Mouse (Mus musculus): ENCODE results near the gene Ywhab. TPM values are rescaled to one million over a fixed set of nuclear protein-coding genes. Genes with fewer than 3 reads are reported as not detected.

The Ywhab gene
- 10 to 100 TPM; 66.1 to 76.5 (median 72.0) TPM for total RNA-seq (2022)

- DNase-seq (ENCODE audit: low spot score) = no peak
Observed at GRCm38 (mm10) chr2:163994654-163994976, at the start of gene Ywhab. TSS of gene Ywhab (plus strand) at chr2:163994960.

- no peak for DNase-seq (ENCODE audit: low spot score)
Observed at GRCm38 (mm10) chr2:163946221-163946620, 48.5 kb upstream of the Ywhab start.

GRCm38 (mm10) chr2:163947976-163948375 is 46.8 kb upstream of the Ywhab start:
- no peak for DNase-seq (ENCODE audit: low spot score)

GRCm38 (mm10) chr2:163951770-163952169 is 43.0 kb upstream of the Ywhab start:
- peak; percentile 34 for DNase-seq (ENCODE audit: low spot score)

GRCm38 (mm10) chr2:163953622-163954310 is 41.0 kb upstream of the Ywhab start:
- no peak for DNase-seq (ENCODE audit: low spot score)

GRCm38 (mm10) chr2:163964606-163965560 is 29.9 kb upstream of the Ywhab start:
- no peak for DNase-seq (ENCODE audit: low spot score)

GRCm38 (mm10) chr2:163965706-163966105 is 29.1 kb upstream of the Ywhab start:
- no peak for DNase-seq (ENCODE audit: low spot score)

- peak; percentile 44 for DNase-seq (ENCODE audit: low spot score)
Observed at GRCm38 (mm10) chr2:163968581-163968980, 26.2 kb upstream of the Ywhab start.

GRCm38 (mm10) chr2:163970326-163970725 is 24.4 kb upstream of the Ywhab start:
- no peak for DNase-seq (ENCODE audit: low spot score)

GRCm38 (mm10) chr2:163974056-163974455 is 20.7 kb upstream of the Ywhab start:
- DNase-seq (ENCODE audit: low spot score) = no peak

- no peak for DNase-seq (ENCODE audit: low spot score)
Observed at GRCm38 (mm10) chr2:163976448-163976847, 18.3 kb upstream of the Ywhab start.

GRCm38 (mm10) chr2:163987233-163987632 is 7.5 kb upstream of the Ywhab start:
- no peak for DNase-seq (ENCODE audit: low spot score)

GRCm38 (mm10) chr2:163992871-163993270 is 1.9 kb upstream of the Ywhab start:
- no peak for DNase-seq (ENCODE audit: low spot score)

- peak; percentile 96 for DNase-seq (ENCODE audit: low spot score)
Observed at GRCm38 (mm10) chr2:163994977-163995862, 460 bp downstream of the Ywhab start.

- DNase-seq (ENCODE audit: low spot score) = no peak
Observed at GRCm38 (mm10) chr2:163996275-163996674, 1.5 kb downstream of the Ywhab start.

- DNase-seq (ENCODE audit: low spot score) = no peak
Observed at GRCm38 (mm10) chr2:163996899-163997298, 2.1 kb downstream of the Ywhab start.

- DNase-seq (ENCODE audit: low spot score) = no peak
Observed at GRCm38 (mm10) chr2:163998981-163999380, 4.2 kb downstream of the Ywhab start.

- DNase-seq (ENCODE audit: low spot score) = no peak
Observed at GRCm38 (mm10) chr2:164002637-164003036, 7.9 kb downstream of the Ywhab start.

GRCm38 (mm10) chr2:164004503-164004902 is 9.7 kb downstream of the Ywhab start:
- no peak for DNase-seq (ENCODE audit: low spot score)

- no peak for DNase-seq (ENCODE audit: low spot score)
Observed at GRCm38 (mm10) chr2:164006932-164007331, 12.2 kb downstream of the Ywhab start.

- DNase-seq (ENCODE audit: low spot score) = no peak
Observed at GRCm38 (mm10) chr2:164007547-164007946, 12.8 kb downstream of the Ywhab start.

All from heart, adult 8-10 months (tissue).